Mouse (Mus musculus) G1E (cell line): ENCODE results near the gene Krtap4-1. TPM values are rescaled to one million over a fixed set of nuclear protein-coding genes. Genes with fewer than 3 reads are reported as not detected.
"Not testable (repeated sequence)": the region's sequence is repeated elsewhere in the genome, so short reads cannot be mapped to it uniquely, and the experiment has no call there.

ENCODE experiments used
- ATAC-seq: 2 replicates; pipeline ENCODE4 v1.8.0; 2016; ENCODE audit warnings: mild to moderate bottlenecking; ENCODE audit not compliant: insufficient number of reproducible peaks, poor library complexity, low FRiP score, severe bottlenecking; ENCODE audit errors: extremely low read depth
- DNase-seq: peaks from one replicate; pipeline ENCODE4 v3.0.0; 2012; ENCODE audit warnings: low spot score
- H3K27me3 ChIP-seq: 2 replicates; pipeline ENCODE4 v1.6.1; 2012; ENCODE audit warnings: mild to moderate bottlenecking, low read length, inconsistent platforms; ENCODE audit not compliant: insufficient read depth
- H3K36me3 ChIP-seq: replicated peaks from 2 replicates; pipeline ENCODE3; 2012; ENCODE audit warnings: mild to moderate bottlenecking, inconsistent platforms
- H3K4me1 ChIP-seq: 2 replicates; pipeline ENCODE4 v1.6.1; 2012; ENCODE audit warnings: low read depth, low read length, inconsistent platforms, mixed read lengths; ENCODE audit not compliant: insufficient read depth
- H3K4me3 ChIP-seq: 2 replicates; pipeline ENCODE4 v1.5.1; 2012; ENCODE audit warnings: low read depth, mild to moderate bottlenecking, inconsistent platforms, low read length, moderate library complexity, mixed read lengths
- H3K9me3 ChIP-seq: replicated peaks from 2 replicates; pipeline ENCODE4 v1.6.1; 2012; ENCODE audit warnings: inconsistent platforms
- CTCF ChIP-seq: IDR thresholded peaks from 2 replicates; pipeline ENCODE4 v1.5.1; 2012; ENCODE audit warnings: low read depth, low read length, inconsistent platforms, mixed read lengths
- GATA1 ChIP-seq: IDR thresholded peaks from 2 replicates; pipeline ENCODE4 v1.6.1; 2012; ENCODE audit warnings: borderline replicate concordance, low read length, inconsistent platforms, mixed read lengths
- GATA2 ChIP-seq: IDR thresholded peaks from 2 replicates; pipeline ENCODE4 v1.6.1; 2012; ENCODE audit warnings: low read depth, low read length, inconsistent platforms, borderline replicate concordance
- POLR2AphosphoS5 ChIP-seq: IDR thresholded peaks from 2 replicates; pipeline ENCODE4 v1.6.1; 2012; ENCODE audit warnings: low read depth, low read length, inconsistent platforms; ENCODE audit not compliant: insufficient replicate concordance
- TAL1 ChIP-seq: conservative IDR thresholded peaks from 2 replicates; pipeline ENCODE4 v1.6.1; 2012; ENCODE audit warnings: low read depth, low read length, inconsistent platforms, mixed read lengths
- polyA plus RNA-seq: library from polyadenylated mRNA; stranded (reverse); fragments of >175 nt; gene quantifications from 2 replicates; pipeline ENCODE4 v1.2.3, GENCODE M21; 2012
- total RNA-seq, 2 experiments: library from RNA; stranded (forward) in 1 of 2; stranded (reverse) in 1 of 2; fragments of 200-1000 nt in 1 of 2; fragments of >200 nt in 1 of 2; fragmentation: Nextera tagmentation in 1 of 2; gene quantifications; 2 replicates each; pipeline ENCODE4 v1.2.3; 2014 to 2017

The Krtap4-1 gene
- total and polyA plus RNA-seq, 3 experiments, result not detected

GRCm38 (mm10) chr11:99630890-99631289 lies 2.9 kb upstream of the Krtap4-1 start:
- ATAC-seq (no peak), DNase-seq (no peak)
- no peaks in the 10 kb centered on the region for H3K4me1 ChIP-seq
- no peaks in the 10 kb centered on the region for H3K36me3 ChIP-seq
- no peaks in the 10 kb centered on the region for H3K27me3 ChIP-seq
- no peak for TF ChIP-seq TAL1
- no peak for TF ChIP-seq POLR2AphosphoS5
- no peak for TF ChIP-seq GATA2
- TF ChIP-seq GATA1, result no peak
- no peak for TF ChIP-seq CTCF
- no peak overlapping the region for H3K4me3 ChIP-seq
- peaks cover 12% of the 10 kb centered on the region for H3K9me3 ChIP-seq

GRCm38 (mm10) chr11:99620335-99620734 lies 7.7 kb downstream of the Krtap4-1 start, which contains the start of gene Gm11562:
Gene Gm11562 (minus strand): TSS chr11:99620435.
- H3K4me1 ChIP-seq, result no peaks in the 10 kb centered on the region
- no peak within 1 kb of the TSS for H3K4me3 ChIP-seq
- ATAC-seq, result no peak
- H3K27me3 ChIP-seq, result no peaks in the 10 kb centered on the region
- H3K36me3 ChIP-seq, result no peaks in the 10 kb centered on the region
- TF ChIP-seq POLR2AphosphoS5 (no peak), GATA2 (no peak), TAL1 (no peak), GATA1 (no peak), CTCF (no peak)
- peaks cover 6% of the 10 kb centered on the region for H3K9me3 ChIP-seq
- DNase-seq, result no peak

GRCm38 (mm10) chr11:99614796-99615363 lies 13.2 kb downstream of the Krtap4-1 start, which contains the start of gene Krtap2-4:
Gene Krtap2-4 (minus strand): TSS chr11:99614846.
- TF ChIP-seq GATA1 (no peak), POLR2AphosphoS5 (no peak), GATA2 (no peak)
- no peaks in the 10 kb centered on the region for H3K4me1 ChIP-seq
- ATAC-seq (no peak), DNase-seq (no peak)
- peaks cover 2% of the 10 kb centered on the region for H3K9me3 ChIP-seq
- no peaks in the 10 kb centered on the region for H3K27me3 ChIP-seq
- no peaks in the 10 kb centered on the region for H3K36me3 ChIP-seq
- H3K4me3 ChIP-seq, result no peak within 1 kb of the TSS

- not testable (repeated sequence) for ATAC-seq, DNase-seq, H3K27me3 ChIP-seq, H3K4me3 ChIP-seq, H3K4me1 ChIP-seq, H3K36me3 ChIP-seq
- H3K9me3 ChIP-seq, result peaks cover 11% of the 10 kb centered on the region; the same call in 1 of the 2 replicates
These were observed 17.9 kb downstream of the Krtap4-1 start, which contains the start of gene Gm11937 for GRCm38 (mm10) chr11:99610089-99610488. Gene Gm11937 (minus strand): TSS chr11:99610189.

- DNase-seq, result no peak
- TF ChIP-seq GATA2 (no peak), GATA1 (no peak), POLR2AphosphoS5 (no peak), TAL1 (no peak), CTCF (no peak)
- no peaks in the 10 kb centered on the region for H3K27me3 ChIP-seq
- H3K4me3 ChIP-seq, result no peak overlapping the region
- peaks cover 14% of the 10 kb centered on the region for H3K9me3 ChIP-seq
- H3K4me1 ChIP-seq, result no peaks in the 10 kb centered on the region
- no peak for ATAC-seq
- H3K36me3 ChIP-seq, result no peaks in the 10 kb centered on the region
These were observed 18.9 kb downstream of the Krtap4-1 start for GRCm38 (mm10) chr11:99609126-99609525.

- ATAC-seq, H3K4me3 ChIP-seq, H3K36me3 ChIP-seq, DNase-seq, H3K27me3 ChIP-seq, H3K4me1 ChIP-seq: not testable (repeated sequence)
- peaks cover 12% of the 10 kb centered on the region for H3K9me3 ChIP-seq
These were observed 24.8 kb downstream of the Krtap4-1 start, which contains the start of gene Gm11938 for GRCm38 (mm10) chr11:99603208-99603607. Gene Gm11938 (minus strand): TSS chr11:99603308.

- DNase-seq, H3K27me3 ChIP-seq, H3K36me3 ChIP-seq, ATAC-seq, H3K4me3 ChIP-seq, H3K4me1 ChIP-seq: not testable (repeated sequence)
- peaks cover 11% of the 10 kb centered on the region; the same call in 1 of the 2 replicates for H3K9me3 ChIP-seq
These were observed 30.3 kb downstream of the Krtap4-1 start, which contains the start of gene Krtap9-3 for GRCm38 (mm10) chr11:99597742-99598141. Gene Krtap9-3 (minus strand): TSS chr11:99598105.
